Mouse (Mus musculus): ENCODE results near the gene Tmem274.
A peak's percentile ranks its signal among the peaks of the same experiment; 100 is the strongest.
"Not testable (repeated sequence)": the region's sequence is repeated elsewhere in the genome, so short reads cannot be mapped to it uniquely, and the experiment has no call there.

The Tmem274 gene

GRCm38 (mm10) chr4:149477078-149477477 is at the start of gene Tmem274:
Tmem274 (plus strand) TSS chr4:149477378.
- no peak for DNase-seq

DNA sequence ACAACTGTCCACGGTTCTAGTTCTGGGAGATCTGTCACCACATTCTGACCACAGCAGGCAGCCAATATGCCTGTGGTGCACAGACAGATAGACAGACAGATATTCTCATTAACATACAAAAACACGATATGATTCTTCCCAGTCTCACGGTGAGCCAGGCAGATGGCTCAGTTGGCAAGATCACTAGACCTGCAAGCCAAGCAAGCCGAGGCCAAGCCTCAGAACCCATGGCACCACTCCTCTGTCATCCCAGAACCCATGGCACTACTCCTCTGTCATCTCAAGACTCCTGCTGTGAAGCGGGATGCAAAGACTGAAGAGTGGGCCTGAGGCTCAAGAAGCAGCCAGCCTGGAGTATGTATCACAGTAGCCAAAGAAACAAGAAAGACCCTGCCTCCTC is 47.6 kb upstream of the Tmem274 start:
- DNase-seq = peak; percentile 82

DNA sequence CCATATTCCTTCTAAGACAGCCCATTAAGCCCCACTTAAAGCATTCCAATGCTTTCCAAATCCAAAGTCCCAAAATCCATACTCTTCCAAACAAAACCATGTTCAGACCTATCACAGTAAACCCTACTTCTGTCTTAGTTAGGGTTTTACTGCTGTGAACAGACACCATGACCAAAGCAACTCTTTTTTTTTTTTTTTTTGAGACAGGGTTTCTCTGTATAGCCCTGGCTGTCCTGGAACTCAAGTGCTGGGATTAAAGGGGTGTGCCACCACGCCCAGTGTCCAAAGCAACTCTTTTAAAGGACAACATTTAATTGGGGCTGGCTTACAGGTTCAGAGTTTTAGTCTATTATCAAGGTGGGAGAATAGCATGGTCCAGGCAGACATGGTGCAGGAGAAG is 45.3 kb upstream of the Tmem274 start:
- DNase-seq = not testable (repeated sequence)

DNA sequence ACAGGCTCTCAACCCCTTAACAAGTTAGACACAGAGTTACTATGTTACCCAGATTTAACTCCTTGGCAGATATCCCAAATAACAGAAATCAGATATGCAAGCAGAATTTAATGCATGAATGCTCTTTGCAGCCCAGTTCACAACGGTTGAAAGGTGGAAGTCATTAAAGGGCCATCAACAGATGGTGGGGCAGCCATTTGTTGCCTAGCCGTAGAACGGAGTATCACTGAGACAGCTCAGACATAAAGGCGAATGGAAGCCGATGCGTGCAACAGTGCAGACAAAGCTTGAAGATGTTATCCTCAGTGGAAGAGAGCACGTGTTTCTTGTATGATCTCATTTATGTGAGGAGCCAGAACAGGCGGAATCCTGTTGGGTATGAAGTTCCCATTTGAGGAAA is 36.6 kb upstream of the Tmem274 start:
- DNase-seq = no peak

DNA sequence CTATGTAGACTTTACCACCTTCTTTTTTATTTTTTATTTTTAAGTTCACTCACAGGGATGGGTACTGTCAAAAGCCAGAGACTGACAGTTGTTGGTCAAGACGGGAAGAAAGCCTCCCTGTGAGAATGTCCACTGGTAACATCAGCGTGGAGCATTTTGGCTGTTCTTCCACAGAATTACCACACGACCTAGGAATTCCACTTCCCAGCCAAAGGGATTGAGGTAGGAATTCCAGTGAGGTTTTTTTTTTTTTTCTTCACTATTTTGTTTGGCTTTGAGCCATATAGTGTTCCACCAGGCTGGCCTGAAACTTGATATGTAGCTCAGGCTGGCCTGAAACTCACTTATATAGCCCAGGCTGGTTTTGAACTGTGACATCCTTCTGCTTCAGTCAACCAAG is 34.7 kb upstream of the Tmem274 start:
- DNase-seq = no peak

- DNase-seq = no peak
Observed at GRCm38 (mm10) chr4:149444465-149444864, 32.7 kb upstream of the Tmem274 start.

- DNase-seq = peak; percentile 90
Observed at GRCm38 (mm10) chr4:149444964-149445701, 32.0 kb upstream of the Tmem274 start.

GRCm38 (mm10) chr4:149445868-149446267 is 31.3 kb upstream of the Tmem274 start:
- peak; percentile 57 for DNase-seq

- DNase-seq = no peak
Observed at GRCm38 (mm10) chr4:149446309-149446708, 30.9 kb upstream of the Tmem274 start.

DNA sequence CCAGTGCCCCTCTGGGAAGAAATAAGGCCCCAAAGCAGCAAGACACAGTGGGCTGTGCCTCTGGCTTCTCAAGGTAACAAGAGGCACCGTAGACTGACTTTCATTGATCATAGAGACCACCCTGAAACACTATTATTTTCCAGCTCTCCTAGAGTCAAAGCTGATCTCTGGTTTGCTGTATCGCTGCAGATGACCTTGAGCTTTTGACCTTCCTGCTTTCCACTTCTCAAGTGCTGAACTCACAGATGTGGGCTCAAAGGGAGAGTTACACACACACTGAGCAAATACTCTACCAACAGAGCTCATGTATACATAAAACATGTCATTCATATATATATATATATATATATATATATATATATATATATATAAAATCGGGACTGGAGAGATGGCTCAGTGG is 26.5 kb upstream of the Tmem274 start:
- no peak for DNase-seq

- peak; percentile 29 for DNase-seq
Observed at GRCm38 (mm10) chr4:149453656-149454055, 23.5 kb upstream of the Tmem274 start.

- DNase-seq = no peak
Observed at GRCm38 (mm10) chr4:149454263-149454662, 22.9 kb upstream of the Tmem274 start.

- no peak for DNase-seq
Observed at GRCm38 (mm10) chr4:149454879-149455278, 22.3 kb upstream of the Tmem274 start, which contains the start of gene Rbp7. Rbp7 (minus strand) TSS chr4:149454978.

- DNase-seq = not testable (repeated sequence)
Observed at GRCm38 (mm10) chr4:149457163-149457562, 20.0 kb upstream of the Tmem274 start.

DNA sequence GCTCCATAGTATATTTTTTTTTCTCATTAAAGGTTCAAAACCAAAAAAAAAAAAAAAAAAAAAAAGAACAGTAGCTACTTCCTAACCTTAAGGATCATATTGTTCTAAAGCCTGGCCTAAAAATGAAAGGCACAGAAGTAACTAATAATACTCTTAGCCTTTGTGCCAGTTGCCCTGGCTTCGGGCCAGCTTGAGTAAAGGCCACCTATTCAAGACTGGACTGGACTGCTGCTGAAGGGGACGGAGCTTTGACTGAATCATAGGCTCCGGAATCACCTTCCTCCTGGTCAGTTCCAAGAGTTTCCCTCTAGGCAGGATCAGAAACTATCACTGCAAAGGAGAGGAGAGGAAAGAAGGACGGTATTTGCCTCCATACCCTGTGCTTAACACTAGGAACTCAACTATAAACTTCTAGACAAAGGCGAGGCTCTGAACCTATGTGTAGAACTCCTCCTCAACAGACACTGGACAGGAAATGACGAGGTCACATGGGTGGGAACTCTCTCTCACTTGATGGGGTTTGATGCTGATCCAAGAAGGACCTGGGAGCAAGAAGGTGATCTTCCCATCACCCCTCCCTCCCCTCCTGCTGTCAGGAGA is 19.2 kb upstream of the Tmem274 start:
- DNase-seq = no peak

DNA sequence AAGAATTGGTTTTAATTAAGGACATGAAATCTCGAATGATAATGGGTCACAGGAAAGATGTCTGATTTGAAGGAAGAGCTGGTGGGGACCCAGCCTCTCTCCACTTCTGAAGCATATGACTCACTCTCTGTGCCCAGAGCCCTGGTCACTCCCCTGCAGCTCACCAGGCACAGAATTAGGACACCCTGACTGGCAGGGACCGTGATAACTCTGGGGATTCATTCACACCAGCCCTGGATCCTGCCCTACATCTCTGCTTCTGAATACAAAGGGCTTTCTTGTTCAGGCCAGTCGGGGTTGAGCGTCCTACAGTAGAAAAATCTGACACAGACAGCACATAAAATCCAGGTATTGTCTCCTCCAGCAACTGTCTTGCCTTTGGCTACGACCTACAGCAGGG is 18.7 kb upstream of the Tmem274 start:
- DNase-seq = no peak

DNA sequence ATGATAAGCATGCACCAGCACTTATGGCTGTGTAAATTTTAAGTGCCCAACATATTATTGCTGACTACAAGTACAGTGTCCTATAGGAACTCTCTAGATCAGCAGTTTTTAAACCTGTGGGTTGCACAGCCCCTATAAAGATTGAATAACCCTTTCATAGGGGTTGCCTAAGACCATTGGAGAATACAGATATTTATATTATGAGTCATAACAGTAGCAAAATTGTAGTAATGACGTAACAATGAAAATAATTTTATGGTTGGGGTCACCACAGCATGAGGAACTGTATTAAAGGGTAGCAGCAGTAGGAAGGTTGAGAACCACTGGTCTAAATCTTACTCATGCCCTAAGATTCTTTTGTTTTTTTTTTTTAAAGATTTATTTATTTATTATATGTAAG is 17.8 kb upstream of the Tmem274 start:
- DNase-seq = no peak

GRCm38 (mm10) chr4:149460475-149460874 is 16.7 kb upstream of the Tmem274 start:
- DNase-seq = not testable (repeated sequence)

DNA sequence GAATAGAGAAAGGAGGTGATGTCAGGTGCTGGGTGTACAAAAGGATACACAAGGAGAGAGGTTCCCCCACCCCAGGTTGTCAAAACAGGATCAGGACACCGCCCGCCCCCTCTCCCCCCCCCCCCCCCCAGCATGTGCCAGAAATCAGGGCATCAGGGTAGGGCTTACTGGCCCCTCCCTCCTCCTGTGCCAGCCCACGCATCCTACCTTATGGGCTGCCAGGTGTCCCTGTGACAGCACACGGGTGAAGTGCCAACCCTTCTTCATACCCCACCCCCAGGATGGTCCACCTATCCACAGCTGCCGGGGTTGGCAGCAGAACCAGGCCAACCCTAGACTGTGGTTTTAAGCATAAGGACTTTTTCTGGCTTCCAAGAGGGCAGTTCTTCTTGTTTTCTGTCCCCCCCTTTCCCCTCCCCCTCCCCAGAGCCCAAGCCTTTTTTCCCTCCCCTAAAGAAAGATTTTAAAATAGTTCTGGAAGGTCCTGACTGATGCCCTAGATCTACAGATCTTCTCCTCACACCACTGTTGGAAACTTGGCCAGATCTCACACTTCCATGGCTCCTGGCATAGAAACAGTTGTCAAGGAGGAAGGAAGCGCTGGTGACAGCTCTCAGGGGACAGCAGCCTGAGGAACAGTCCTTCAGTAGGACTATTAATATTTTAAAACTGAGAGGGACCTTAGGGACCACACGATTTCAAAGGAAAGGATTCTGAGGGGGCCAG is 15.4 kb upstream of the Tmem274 start:
- peak; percentile 68 for DNase-seq

DNA sequence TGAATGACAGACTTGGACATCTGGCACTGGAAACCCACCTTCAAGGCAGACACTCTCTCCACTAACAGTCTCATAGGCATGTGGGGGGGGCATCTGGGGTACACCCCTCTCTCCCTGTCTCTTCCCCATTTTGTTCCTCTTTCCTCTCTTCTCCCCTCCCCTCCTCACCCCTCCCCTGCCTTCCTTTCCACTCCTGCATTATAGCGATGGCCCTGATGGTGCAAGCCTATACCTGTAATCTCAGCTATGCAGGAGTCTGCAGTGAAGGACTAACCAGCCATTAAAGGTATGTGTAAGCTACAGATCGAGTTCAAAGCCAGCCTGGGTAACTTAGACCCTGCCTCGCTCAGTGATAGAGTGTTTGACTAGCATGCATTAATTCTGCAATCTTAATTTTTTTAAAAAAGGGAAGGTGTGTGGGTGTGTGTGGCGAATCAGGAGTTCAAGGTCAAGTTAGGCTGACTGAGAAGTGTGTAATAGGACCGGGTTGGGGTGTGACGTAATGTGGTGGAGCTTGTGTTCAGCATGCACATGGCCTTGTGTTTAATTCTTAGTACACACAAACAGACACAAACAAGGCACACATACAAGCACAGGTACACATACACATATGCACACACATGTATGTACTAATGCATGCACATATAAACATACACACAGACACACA is 14.7 kb upstream of the Tmem274 start:
- DNase-seq = no peak

GRCm38 (mm10) chr4:149463435-149463950 is 13.7 kb upstream of the Tmem274 start:
- DNase-seq = no peak

DNA sequence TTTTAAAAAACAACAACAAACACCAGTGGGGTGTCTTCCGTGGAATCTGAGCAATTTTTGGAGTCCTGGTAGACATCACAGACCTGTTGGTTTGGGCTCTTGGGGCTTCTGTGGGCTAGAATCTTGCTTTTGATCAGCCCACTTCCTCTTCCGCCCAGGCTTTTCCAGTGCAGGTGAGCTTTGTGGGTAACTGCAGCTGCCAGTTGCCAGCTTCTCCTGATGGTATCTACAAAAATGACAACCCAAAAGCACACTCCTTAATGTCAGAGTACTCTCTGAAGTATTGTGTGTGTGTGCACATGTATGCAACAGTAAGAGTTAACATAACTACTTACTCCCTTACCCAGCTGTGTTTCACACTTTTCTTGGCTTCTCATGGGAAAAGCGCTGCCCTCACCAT is 7.6 kb upstream of the Tmem274 start:
- no peak for DNase-seq

DNA sequence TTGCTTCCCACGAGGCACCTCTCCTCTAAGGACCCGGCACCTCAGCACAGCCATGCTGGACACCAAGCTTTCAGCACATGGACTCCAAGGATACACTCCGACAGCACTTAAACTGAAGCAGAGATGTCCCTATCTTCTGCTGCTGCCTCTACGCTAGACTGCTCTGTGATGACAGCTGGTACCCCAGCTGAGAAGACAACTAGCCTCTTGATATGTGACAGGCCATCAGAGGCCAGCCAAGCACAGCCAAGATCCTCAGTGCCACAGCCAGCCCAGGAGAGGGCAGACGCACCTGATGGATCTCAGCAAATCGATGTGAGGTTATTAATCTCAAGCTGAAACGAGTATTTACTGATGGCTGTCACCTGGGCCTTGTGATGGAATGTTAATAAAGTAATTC is 2.1 kb upstream of the Tmem274 start:
- DNase-seq = no peak
